Mouse (Mus musculus) left cerebral cortex, postnatal 14 days (tissue): ENCODE data around the gene Ddx10. TPM values are rescaled to one million over a fixed set of nuclear protein-coding genes. Genes with fewer than 3 reads are reported as not detected.
"Not testable (repeated sequence)": the region's sequence is repeated elsewhere in the genome, so short reads cannot be mapped to it uniquely, and the experiment has no call there.

Experiments used
- DNase-seq, 2 experiments: peaks; one replicate each; pipeline ENCODE4 v3.0.0; 2021 to 2022; ENCODE audit warnings: low spot score in 2 of 2, mixed read lengths in 1 of 2
- intact Hi-C: fragments of 180-260 bp; cut with DNase I; formaldehyde crosslinking; loops from one replicate; pipeline ENCODE4 v1.15.1; 2025
- total RNA-seq, 2 experiments: library from RNA; stranded (reverse); gene quantifications; 2 replicates each; pipeline ENCODE4 v1.2.3; 2021

Ddx10 gene
- total RNA-seq, 2 experiments from 2014 or later, result 20.9 to 21.1 TPM

DNA sequence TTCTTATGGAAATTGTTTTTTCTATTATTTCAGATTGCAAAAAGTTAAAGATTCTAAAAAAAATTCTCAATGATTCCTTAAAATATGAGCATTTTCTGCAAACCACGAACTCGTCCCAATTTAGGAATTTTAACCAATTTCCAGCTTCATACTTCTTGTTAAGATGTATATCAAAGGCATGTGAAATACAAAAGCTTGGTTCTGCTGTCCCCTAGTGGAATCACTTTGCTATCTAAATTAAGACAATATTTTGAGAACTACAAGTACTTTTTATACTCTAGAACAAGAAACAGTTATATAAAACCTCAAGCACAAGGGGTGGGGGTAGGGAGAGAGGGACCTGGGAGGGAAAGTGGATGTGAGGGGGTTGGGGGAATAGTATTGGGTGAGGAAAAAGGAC is 29.7 kb downstream of the Ddx10 start:
- intact Hi-C loops, result loop anchor here (5.0 to 10.0 kb wide), 2 partner anchors 543 to 921 kb away; partner anchors contain the start of gene AI593442
- peak; percentile 53 to 82 for DNase-seq

- intact Hi-C loops, result no loop called here
Measured at GRCm38 (mm10) chr9:53208283-53208682, 39.6 kb downstream of the Ddx10 start.

DNA sequence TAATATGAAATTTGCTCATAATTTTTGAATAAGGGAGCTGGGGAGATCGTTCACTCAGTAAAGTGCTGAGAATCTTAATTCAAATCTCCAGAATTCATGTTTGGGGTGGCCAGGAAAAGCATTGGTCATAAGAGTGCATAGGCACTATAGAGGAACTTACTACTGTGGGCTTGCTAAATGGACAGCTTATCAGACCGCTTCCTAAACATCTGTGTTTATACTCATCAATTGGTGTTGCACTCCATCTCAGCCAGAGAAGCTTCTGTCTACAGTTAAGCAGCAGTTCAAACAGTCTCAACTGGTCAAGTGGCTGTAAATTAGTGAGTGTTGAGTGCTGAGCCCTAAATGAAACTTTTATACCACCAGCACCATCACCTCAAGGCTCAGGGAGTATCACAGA is 73.3 kb downstream of the Ddx10 start:
- no peak for DNase-seq
- intact Hi-C loops, result no loop called here

More at GRCm38 (mm10) chr9:53208283-53208682, 39.6 kb downstream of the Ddx10 start:
- no peak for DNase-seq

GRCm38 (mm10) chr9:53173258-53173657 is 74.6 kb downstream of the Ddx10 start:
- intact Hi-C loops, result no loop called here
- DNase-seq, result no peak

DNA sequence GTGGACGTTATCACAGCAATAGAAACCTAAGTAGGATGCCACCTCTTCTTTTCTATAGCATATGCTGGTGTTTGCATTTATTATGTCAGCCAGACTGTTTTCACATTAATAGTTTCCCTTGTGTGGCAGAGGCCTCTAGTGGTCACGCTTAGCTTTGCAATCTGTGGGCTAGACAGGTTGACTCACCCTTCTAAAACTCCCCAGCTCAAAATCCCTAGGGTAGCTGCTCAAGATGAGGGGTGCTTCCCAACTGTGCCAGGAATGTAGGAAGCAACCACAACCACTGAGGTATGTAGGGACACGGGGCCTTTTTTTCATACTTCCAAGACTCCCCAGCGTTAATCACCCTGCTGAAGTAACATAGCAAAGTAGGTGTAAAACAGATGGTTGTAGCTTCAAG is 103.6 kb downstream of the Ddx10 start:
- intact Hi-C loops, result loop anchor here (10.0 kb wide), 1 partner anchor 839 kb away; no protein-coding TSS in a partner anchor
- DNase-seq, result peak; percentile 42 to 49

GRCm38 (mm10) chr9:53143508-53143907 is 104.3 kb downstream of the Ddx10 start:
- DNase-seq, result no peak
- intact Hi-C loops, result loop anchor here (10.0 kb wide), 1 partner anchor 839 kb away; no protein-coding TSS in a partner anchor

DNA sequence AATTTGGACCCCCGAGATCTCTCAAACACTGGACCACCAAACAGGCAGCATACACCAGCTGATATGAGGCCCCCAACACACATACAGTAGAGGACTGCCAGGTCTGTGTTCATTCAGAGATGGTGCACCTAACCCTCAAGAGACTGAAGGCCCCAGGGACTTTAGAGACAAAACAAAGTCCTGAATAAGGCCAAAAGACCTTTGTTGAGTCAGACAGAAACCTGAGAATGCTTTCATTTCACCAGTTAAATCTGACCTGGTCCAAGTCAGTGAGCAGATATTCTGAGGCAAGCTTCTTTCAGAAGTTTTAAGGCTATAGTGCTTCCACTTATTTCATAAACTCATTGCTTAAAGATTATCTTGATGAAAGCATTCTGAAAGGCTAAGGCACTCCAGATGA is 105.4 kb downstream of the Ddx10 start:
- intact Hi-C loops, result loop anchor here (10.0 kb wide), 1 partner anchor 838 kb away; no protein-coding TSS in a partner anchor
- DNase-seq, result not testable (repeated sequence)

DNA sequence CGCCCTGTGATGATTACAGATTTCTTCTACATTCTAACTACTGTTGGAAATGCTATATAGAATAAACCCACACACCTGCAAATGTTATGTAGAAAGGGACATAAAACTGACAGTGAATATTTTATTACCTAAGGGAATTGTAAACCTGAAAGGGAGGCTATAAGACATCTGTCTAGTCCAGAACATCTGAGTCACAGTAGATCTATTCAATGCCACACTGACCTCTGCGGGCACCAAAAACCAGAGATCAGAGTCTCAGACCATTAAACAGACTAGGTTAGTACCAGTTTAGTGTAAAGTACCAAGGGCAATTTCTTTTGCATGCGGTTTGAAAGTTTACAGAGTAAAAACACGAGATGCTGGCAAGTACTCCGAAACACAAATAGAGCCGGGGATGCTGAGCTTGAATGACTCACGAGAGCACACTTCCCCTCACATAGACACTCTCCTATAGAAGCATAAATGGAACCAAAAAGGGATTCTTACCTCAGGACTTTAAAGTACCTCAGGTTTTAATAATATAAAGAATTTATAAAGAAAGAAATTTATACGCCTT is 107.2 kb downstream of the Ddx10 start:
- intact Hi-C loops, result loop anchor here (10.0 kb wide), 1 partner anchor 836 kb away; no protein-coding TSS in a partner anchor
- no peak for DNase-seq

GRCm38 (mm10) chr9:53132826-53133225 is 115.0 kb downstream of the Ddx10 start:
- intact Hi-C loops, result no loop called here
- DNase-seq, result no peak

- intact Hi-C loops, result no loop called here
Measured at GRCm38 (mm10) chr9:53130460-53130859, 117.4 kb downstream of the Ddx10 start.

DNA sequence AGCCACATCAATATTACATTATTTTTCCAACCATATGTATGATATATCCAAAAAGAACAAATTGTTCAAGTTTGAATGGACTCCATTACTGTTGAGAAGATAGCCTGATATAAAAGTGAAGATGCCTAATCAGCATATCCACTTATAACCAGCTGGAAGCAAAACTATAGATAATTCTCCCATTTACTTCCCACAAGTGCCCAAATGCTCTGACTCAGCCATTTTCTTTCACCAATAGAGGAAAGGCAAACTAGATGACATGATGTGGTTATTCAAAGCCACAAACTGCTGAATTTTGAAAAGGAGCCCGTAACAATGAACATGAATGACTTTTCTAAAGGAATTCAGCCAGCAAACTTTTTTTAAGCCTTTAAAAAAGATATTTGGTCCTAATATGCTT is 146.8 kb downstream of the Ddx10 start:
- intact Hi-C loops, result no loop called here
- DNase-seq, result no peak

More at GRCm38 (mm10) chr9:53130460-53130859, 117.4 kb downstream of the Ddx10 start:
- DNase-seq, result no peak

DNA sequence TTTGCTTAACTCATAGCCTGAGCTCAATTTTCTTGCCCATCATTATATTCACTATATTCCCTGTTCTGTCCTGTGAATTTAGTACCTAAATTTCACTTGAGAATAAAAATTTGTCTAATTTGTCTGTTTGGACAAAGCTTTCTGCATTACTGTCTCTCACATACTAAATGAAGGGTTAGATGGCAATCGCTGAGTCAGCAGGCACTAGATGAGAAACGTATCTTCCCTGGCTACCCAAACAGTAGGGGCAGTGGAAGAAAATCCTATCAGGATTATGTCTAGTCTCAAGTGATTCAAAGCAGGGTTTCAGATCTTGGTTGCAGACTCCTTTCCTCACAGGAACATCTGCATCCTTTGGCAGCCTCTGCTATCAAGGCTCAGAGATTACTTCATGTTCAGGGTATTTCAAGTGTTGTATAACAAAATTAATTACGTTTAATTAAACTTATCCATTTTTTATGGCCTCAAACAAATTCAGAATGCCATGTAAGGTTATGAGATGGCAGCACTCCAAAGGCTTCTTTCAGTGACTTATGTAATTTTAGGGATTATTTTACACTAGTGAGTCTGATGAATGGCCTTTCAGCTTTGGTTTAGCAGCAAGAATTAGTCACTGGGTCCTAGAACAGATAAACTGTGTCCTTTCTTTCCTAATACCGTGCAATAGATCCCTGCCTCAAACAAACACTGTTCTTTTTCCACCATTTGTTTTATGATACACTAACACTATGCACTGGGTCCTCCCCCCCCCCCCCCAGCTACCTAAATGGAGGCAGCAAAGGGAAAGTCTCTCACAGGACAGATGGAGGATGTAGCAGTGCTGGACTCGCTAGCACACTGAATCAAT is 152.3 kb downstream of the Ddx10 start:
- intact Hi-C loops, result no loop called here

DNA sequence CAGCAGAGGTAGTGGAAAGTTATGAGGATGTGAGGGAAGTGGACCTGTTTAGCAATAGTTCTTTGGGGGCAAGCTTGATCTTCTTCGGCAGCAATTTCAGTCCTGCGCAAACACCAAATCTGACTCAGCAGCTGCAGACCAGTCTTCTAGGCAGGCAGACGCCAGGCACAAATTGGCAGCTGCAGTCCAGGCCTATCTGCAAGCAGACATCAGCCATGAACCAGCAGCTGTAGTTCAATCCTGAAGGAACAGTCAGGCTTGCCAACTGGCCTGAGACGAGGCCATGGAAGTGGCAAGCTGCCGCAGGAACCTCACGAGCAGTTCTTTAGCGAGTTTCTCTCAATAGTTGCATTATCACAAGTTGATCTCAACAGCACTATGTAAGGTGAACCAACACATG is 153.3 kb downstream of the Ddx10 start:
- no peak for DNase-seq
- intact Hi-C loops, result no loop called here

More for the DNA sequence above, 152.3 kb downstream of the Ddx10 start:
- DNase-seq, result no peak

DNA sequence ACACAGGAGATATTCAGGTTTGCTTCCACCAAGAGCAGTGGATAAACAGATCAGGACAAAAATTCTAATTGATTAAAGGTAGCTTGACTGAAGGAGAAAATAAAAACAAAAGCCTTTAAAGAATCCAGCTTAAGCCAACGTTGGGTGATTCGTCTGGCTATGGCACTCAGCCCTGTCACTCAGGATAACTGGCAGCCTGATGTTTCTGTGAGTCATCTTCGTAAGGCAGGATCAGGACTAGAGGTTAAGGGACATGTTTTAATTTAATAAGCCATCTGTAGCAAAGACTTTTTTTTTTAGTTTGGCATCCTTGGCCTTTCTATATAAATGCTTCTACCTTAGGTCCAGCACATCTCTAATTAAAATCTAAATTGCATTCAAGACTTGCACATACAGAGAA is 170.2 kb downstream of the Ddx10 start:
- no peak for DNase-seq
- intact Hi-C loops, result no loop called here

- no peak for DNase-seq
Measured at GRCm38 (mm10) chr9:53075931-53076330, 171.9 kb downstream of the Ddx10 start.

DNA sequence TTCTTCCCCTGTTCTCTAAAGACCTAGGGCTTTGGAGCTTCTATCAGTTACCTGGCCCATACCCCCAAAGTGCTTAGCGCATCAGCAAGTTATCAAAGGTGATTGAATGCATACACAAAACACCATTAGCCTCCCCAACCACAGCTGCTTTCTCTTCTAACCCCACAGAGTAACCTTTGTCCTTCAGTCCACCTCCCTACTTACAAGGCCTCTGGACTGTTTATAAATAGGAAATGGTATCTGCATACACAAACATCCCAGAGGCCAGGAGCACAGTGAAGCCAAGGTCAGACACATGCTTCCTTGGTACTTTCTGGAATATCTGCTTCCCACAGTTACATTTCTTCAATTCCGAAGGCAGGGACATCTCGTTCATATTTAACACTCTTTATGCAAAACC is 173.4 kb downstream of the Ddx10 start:
- intact Hi-C loops, result no loop called here
- DNase-seq, result no peak

More at GRCm38 (mm10) chr9:53075931-53076330, 171.9 kb downstream of the Ddx10 start:
- intact Hi-C loops, result no loop called here

DNA sequence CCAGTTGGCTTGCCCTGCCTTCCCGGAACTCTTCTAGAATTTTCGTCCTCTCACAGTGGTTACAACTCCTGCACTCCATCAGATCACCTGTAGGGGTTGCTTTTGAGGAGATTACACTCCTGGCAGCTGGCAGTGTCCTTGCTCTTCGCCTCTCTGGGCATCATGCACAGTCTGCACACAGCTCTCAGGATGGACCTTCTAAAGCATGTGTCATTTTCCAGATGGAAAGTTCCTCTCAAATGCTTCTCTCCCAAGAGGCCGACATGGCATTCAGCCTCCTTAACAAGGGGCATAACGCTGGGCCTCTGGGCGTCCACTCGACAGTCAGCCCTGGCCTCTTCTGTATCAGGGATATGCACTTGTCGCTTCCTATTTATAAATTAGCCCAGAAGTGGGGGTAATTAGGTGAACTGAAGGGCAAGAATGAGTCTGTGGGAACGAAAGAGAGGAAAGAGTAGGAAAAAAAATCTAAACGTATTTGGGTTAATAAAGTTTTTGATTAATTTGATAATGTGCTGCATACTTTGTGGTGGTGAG is 174.2 kb downstream of the Ddx10 start:
- intact Hi-C loops, result no loop called here
- DNase-seq, result no peak

DNA sequence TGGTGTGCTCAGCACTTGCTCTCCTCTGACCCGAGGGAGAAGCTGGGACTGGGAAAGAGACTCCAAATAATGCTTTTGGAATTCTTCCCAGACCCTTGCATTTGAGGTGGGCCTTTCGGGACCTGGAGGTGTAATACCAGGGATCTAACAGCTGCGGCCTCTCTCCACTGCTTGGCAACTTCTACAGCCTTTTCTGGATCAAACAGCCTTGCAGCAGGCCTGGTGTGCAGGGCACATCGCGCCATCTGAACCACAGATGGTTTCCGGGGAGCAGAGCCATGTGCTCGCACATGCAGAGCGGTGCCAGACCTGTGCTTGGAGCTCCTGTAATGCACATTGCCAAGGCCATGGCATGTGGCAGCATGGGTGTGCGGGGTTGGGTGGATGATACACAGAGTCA is 175.8 kb downstream of the Ddx10 start:
- intact Hi-C loops, result no loop called here
- DNase-seq, result no peak

- no peak for DNase-seq
Measured at GRCm38 (mm10) chr9:53070875-53071524, 176.9 kb downstream of the Ddx10 start.

DNA sequence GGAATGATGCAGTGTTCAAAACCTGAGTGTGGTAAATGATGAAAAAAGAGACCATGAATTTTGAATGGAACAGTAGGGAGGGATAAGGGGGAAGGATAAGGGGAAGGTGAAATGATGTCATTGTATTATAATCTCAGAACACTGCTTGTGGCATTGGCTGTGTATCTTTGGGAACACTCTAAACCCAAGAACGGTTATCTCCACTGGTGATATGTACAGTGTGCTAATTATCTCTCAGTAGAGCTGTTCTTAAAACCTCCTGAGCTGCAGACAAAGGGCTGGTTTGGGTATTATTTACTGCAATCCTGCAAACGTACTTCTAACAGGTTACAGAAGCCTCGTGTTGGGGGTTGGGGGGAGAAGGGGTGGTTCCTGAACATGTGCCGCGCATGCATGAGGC is 179.7 kb downstream of the Ddx10 start:
- intact Hi-C loops, result no loop called here
- no peak for DNase-seq

More at GRCm38 (mm10) chr9:53070875-53071524, 176.9 kb downstream of the Ddx10 start:
- intact Hi-C loops, result no loop called here
